Mouse (Mus musculus) thymus, postnatal 14 days (tissue): ENCODE data around the gene Ccndbp1.
"Not testable (repeated sequence)": the region's sequence is repeated elsewhere in the genome, so short reads cannot be mapped to it uniquely, and the experiment has no call there.

Source experiments
- DNase-seq: peaks from one replicate; pipeline ENCODE4 v3.0.0; 2021

The Ccndbp1 gene

GRCm38 (mm10) chr2:121007925-121008663, at the start of gene Ccndbp1:
Ccndbp1 (plus strand) TSS chr2:121008403.
- DNase-seq, result peak; percentile 91

GRCm38 (mm10) chr2:120959363-120959762, 48.8 kb upstream of the Ccndbp1 start:
- no peak for DNase-seq

- no peak for DNase-seq
These were observed 48.4 kb upstream of the Ccndbp1 start for GRCm38 (mm10) chr2:120959827-120960226.

- no peak for DNase-seq
These were observed 47.9 kb upstream of the Ccndbp1 start for GRCm38 (mm10) chr2:120960261-120960660.

- DNase-seq, result no peak
These were observed 45.1 kb upstream of the Ccndbp1 start for GRCm38 (mm10) chr2:120963110-120963509.

- no peak for DNase-seq
These were observed 42.7 kb upstream of the Ccndbp1 start for GRCm38 (mm10) chr2:120965486-120965885.

GRCm38 (mm10) chr2:120970045-120970539, 38.1 kb upstream of the Ccndbp1 start:
- DNase-seq, result peak; percentile 15

- peak; percentile 91 for DNase-seq
These were observed 37.6 kb upstream of the Ccndbp1 start, which contains the start of gene Ubr1 for GRCm38 (mm10) chr2:120970559-120971080. Ubr1 (minus strand) TSS chr2:120970715.

GRCm38 (mm10) chr2:120971766-120972165, 36.4 kb upstream of the Ccndbp1 start:
- no peak for DNase-seq

- not testable (repeated sequence) for DNase-seq
These were observed 35.9 kb upstream of the Ccndbp1 start for GRCm38 (mm10) chr2:120972257-120972656.

- DNase-seq, result no peak
These were observed 35.2 kb upstream of the Ccndbp1 start for GRCm38 (mm10) chr2:120972964-120973363.

- no peak for DNase-seq
These were observed 31.9 kb upstream of the Ccndbp1 start for GRCm38 (mm10) chr2:120976308-120976707.

- peak; percentile 86 for DNase-seq
These were observed 30.9 kb upstream of the Ccndbp1 start, which contains the start of gene Tmem62 for GRCm38 (mm10) chr2:120976990-120977925. Tmem62 (plus strand) TSS chr2:120977017.

- DNase-seq, result no peak
These were observed 30.1 kb upstream of the Ccndbp1 start for GRCm38 (mm10) chr2:120977926-120978692.

GRCm38 (mm10) chr2:120978693-120979037, 29.5 kb upstream of the Ccndbp1 start:
- no peak for DNase-seq

GRCm38 (mm10) chr2:120979819-120980218, 28.4 kb upstream of the Ccndbp1 start:
- DNase-seq, result no peak

- DNase-seq, result no peak
These were observed 27.3 kb upstream of the Ccndbp1 start for GRCm38 (mm10) chr2:120980861-120981260.

GRCm38 (mm10) chr2:120983611-120984010, 24.6 kb upstream of the Ccndbp1 start:
- no peak for DNase-seq

- peak; percentile 27 for DNase-seq
These were observed 23.0 kb upstream of the Ccndbp1 start for GRCm38 (mm10) chr2:120985241-120985640.

GRCm38 (mm10) chr2:120991196-120991595, 17.0 kb upstream of the Ccndbp1 start:
- no peak for DNase-seq

- DNase-seq, result not testable (repeated sequence)
These were observed 11.6 kb upstream of the Ccndbp1 start for GRCm38 (mm10) chr2:120996607-120997006.

- DNase-seq, result no peak
These were observed 9.3 kb upstream of the Ccndbp1 start for GRCm38 (mm10) chr2:120998863-120999262.
